Mouse (Mus musculus): ENCODE measurements around the gene C2cd2l. TPM values are rescaled to one million over a fixed set of nuclear protein-coding genes. Genes with fewer than 3 reads are reported as not detected.

Gene C2cd2l
- polyA plus RNA-seq, 1 experiment = 52.2 TPM

GRCm38 (mm10) chr9:44288959-44289291 is 31.2 kb downstream of the C2cd2l start:
- no peak for TF ChIP-seq GATA1 (IDR thresholded peaks at IDR 0.05; ENCODE audit: low read length)

DNA sequence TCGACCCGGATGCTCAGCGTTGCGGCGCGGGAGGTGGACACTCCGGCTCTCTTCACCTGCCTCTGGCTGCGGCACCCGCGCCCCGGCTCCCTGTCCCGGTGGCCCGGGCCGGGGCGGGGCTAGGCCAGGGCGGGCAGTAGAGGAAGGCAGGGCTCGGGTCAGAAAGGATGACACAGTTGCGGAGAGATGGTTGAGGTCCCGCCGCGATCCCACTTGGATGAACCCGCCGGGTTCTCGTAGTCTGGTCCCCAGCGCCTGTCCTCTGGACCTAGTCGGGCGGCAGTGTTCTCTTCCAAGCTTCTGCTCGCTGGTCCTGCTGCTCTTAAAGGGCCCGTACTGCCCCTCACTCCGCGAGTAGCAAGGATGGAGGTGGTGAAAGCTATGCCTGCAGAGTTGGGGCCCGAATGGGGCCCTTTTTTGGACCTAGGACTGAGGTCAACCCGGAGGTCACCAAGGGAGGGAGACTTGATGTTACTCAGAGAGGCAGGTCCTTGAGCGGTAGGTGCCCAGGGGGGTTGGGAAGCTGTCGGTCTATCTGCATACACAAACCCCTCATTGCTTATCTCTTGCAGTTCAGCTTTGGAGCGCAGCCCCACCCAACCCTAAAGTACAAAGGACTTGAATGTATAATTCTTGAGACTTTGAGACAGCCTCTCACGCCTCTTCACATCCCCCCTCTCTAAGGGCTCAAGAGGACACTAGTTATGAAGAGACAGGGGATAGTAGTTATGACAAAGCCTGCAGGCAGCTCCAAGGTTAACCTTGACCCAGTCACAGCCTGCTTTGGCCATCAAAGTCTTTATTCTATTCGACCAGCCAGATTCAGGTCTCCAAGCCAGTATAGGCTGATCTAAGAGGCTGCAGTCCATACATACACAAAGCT is 31.8 kb downstream of the C2cd2l start, which contains the start of gene Abcg4:
TSS of gene Abcg4 (minus strand) at position 540 of the 883 bp plus-strand sequence.
- TF ChIP-seq GATA1 (IDR thresholded peaks at IDR 0.05; ENCODE audit: low read length) = peak; percentile 20

DNA sequence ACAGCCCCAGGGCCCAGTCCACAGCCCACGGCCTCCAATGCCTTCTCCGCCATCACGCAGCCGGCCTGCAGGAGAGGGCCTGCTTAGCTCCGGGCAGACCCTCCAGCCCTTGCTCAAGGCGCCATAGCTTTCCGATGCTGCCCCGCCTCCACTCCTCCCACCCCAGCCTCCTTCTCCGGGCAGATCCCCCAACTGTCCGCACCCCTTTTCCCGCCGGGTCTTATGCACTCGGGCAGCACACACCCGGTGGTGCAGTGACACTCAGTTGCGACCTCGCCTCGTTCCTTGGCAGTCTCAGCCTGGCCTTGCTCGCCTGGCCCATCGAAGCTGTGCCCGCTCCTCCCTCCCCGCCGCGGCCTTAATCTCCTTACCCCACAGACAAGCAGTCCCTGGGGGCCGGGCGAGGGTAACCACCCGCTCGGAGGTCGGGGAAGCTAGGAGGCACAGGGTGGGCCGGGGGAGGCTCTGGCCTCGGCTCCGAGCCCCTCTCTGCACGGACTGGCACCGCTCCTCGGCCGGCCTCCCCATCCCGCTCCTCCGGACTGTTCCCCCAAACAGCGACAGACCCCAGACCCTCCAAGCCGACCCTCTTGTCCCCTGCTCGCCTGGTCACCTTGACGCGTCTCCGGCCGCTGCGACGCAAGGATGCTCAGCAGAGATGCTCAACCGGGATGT is 32.5 kb downstream of the C2cd2l start:
- no peak for TF ChIP-seq GATA1 (IDR thresholded peaks at IDR 0.05; ENCODE audit: low read length)

DNA sequence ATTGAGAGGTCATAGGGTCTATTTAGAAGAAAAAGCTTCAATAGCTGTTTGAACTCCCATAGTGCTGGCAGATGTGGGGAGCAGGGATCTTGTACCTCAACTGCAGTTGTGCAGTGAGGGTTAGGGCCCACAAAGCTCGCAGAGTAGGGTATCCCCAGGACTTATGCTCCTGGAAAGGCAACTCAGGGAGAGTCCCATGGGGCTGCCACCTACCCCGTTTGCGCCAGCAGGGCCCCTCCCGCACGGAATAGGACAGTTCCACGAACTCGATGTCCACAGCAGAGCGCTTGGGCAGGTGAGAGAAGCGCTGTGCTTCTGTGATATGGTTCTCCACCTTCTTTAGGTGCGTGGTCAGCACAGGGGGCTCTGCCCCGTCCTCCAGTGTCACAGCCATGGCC is 33.1 kb downstream of the C2cd2l start:
- no peak for TF ChIP-seq GATA1 (IDR thresholded peaks at IDR 0.05; ENCODE audit: low read length)

GRCm38 (mm10) chr9:44286256-44286850 is 33.7 kb downstream of the C2cd2l start:
- no peak for TF ChIP-seq GATA1 (IDR thresholded peaks at IDR 0.05; ENCODE audit: low read length)

GRCm38 (mm10) chr9:44283183-44283582 is 36.9 kb downstream of the C2cd2l start:
- TF ChIP-seq GATA1 (IDR thresholded peaks at IDR 0.05; ENCODE audit: low read length) = no peak

- TF ChIP-seq GATA1 (IDR thresholded peaks at IDR 0.05; ENCODE audit: low read length) = no peak
These were observed 50.1 kb downstream of the C2cd2l start for GRCm38 (mm10) chr9:44269973-44270372.

DNA sequence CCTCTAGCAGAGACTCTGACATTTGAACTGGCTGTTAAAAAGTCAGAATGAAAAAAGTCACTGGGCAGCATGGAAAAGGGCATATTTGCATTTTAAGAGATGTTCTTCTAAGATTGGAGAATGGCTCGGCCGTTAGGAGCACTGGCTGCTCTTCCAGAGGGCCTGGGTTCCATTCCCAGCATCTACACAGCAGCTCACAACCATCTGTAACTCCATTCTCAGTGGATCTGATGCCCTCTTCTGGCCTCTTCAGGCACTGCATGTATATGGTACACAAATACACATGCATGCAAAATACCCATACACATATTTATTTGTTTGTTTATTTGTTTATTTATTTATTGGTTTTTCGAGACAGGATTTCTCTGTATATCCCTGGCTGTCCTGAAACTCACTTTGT is 51.0 kb downstream of the C2cd2l start:
- TF ChIP-seq GATA1 (IDR thresholded peaks at IDR 0.05; ENCODE audit: low read length) = no peak

- TF ChIP-seq GATA1 (IDR thresholded peaks at IDR 0.05; ENCODE audit: low read length) = no peak
These were observed 51.7 kb downstream of the C2cd2l start, which contains the start of gene Nlrx1 for GRCm38 (mm10) chr9:44268432-44268831. Gene Nlrx1, minus strand, starts transcription at chr9:44268599.

DNA sequence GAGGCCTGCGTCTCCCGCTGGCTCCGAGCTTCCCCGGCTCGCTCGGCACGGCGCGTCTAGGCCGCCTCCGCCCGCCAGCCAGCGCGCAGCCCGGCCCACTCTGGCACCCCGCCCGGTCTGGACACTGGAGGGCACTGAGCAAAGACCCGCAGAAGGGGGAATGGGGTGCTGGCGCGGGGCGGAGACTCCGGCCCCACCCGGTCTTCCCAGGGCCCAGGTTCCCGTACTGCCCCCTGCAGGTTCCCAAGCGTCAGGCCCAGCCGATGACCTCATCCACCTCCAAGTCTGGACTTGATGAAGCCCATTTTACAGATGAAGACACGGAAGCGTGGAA is 52.1 kb downstream of the C2cd2l start:
- TF ChIP-seq GATA1 (IDR thresholded peaks at IDR 0.05; ENCODE audit: low read length) = no peak

- TF ChIP-seq GATA1 (IDR thresholded peaks at IDR 0.05; ENCODE audit: low read length) = no peak
These were observed 52.6 kb downstream of the C2cd2l start for GRCm38 (mm10) chr9:44267319-44268026.

DNA sequence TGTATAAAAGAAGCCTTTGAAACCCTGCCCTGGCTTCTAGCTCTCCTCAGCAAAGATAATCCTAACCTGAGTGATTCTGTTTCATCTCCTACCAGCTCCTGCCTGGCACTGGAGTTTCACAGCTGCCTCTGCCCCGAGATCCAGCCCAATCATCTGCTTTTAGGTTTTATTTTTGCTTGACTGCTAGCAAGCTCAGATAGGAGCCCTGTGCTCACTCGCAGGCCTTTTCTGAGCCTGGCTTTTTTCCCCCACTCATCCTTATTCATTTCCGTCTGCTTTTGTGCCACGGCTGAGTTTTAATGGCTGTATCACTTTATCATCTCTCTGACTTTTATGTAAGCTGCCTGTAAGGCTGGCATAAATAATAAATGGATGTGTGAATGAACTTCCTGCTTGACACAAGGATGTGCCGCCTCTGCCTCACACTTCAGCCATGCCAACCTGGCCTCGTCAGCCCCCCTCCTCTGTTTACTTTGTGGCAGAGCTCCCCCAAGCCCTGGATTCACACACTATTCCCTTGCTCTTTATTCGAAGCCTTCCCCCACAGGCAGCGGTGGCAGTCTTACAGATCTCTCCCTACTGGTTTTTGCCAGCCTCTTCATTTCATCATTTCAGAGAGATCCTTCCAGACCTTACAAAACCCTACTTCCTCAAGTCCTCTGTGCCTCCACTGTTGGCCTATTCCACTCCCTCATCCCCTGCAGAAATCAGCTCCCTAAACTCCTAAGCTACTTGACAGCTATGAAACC is 53.4 kb downstream of the C2cd2l start:
- no peak for TF ChIP-seq GATA1 (IDR thresholded peaks at IDR 0.05; ENCODE audit: low read length)

DNA sequence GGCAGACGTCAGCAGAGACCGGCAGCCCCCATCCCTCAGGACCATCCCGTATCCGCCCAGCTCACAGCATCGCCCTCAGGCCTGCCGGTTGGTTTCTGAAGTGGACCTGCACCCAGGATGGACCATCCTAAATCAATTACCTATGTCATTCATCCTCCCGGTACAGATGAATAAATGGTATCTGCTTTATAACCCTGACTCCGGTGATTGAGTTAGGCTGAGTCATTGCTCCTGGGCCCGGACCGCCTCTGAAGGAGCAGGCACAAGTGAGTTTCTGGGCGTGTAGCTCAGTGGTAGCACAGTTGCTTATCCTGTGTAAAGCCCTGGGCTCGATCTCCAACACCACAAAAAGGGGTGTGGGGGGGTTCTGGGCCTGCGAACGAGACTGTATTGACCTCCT is 58.7 kb downstream of the C2cd2l start:
- no peak for TF ChIP-seq GATA1 (IDR thresholded peaks at IDR 0.05; ENCODE audit: low read length)

Other genes starting within 250 kb of the C2cd2l start
- gene Mfrp, start 218.6 kb downstream of the C2cd2l start, polyA plus RNA-seq (2012) = not detected in 2 replicates
- not detected in 2 replicates for gene C1qtnf5, start 213.0 kb downstream of the C2cd2l start, polyA plus RNA-seq (2012)
- not detected in 2 replicates for gene Gm49380, start 206.8 kb downstream of the C2cd2l start, polyA plus RNA-seq (2012)
- gene Rnf26, start 206.8 kb downstream of the C2cd2l start, polyA plus RNA-seq (2012) = 36.9 and 44.7 TPM in 2 replicates
- not detected in 2 replicates for gene Mcam, start 185.8 kb downstream of the C2cd2l start, polyA plus RNA-seq (2012)
- 15.4 and 18.5 TPM in 2 replicates for gene Cbl, start 86.2 kb downstream of the C2cd2l start, polyA plus RNA-seq (2012)
- not detected in 2 replicates for gene Ccdc153, start 79.6 kb downstream of the C2cd2l start, polyA plus RNA-seq (2012)
- gene Pdzd3, start 68.8 kb downstream of the C2cd2l start, polyA plus RNA-seq (2012) = not detected in 2 replicates
- gene Nlrx1, start 51.7 kb downstream of the C2cd2l start, polyA plus RNA-seq (2012) = 0.02 TPM in 1 of 2 replicates, not detected in the other
- 15.6 and 18.4 TPM in 2 replicates for gene Abcg4, start 31.7 kb downstream of the C2cd2l start, polyA plus RNA-seq (2012)
- gene Hinfp, start 14.6 kb downstream of the C2cd2l start, polyA plus RNA-seq (2012) = 3.5 and 8.9 TPM in 2 replicates
- 7.7 and 9.9 TPM in 2 replicates for gene Dpagt1, start 5.7 kb upstream of the C2cd2l start, polyA plus RNA-seq (2012)
- 682 and 860 TPM in 2 replicates for gene H2afx, start 14.4 kb upstream of the C2cd2l start, polyA plus RNA-seq (2012)
- 139 and 142 TPM in 2 replicates for gene Hmbs, start 23.9 kb upstream of the C2cd2l start, polyA plus RNA-seq (2012)
- 6.0 and 8.8 TPM in 2 replicates for gene Vps11, start 41.4 kb upstream of the C2cd2l start, polyA plus RNA-seq (2012)
- 28.0 and 36.3 TPM in 2 replicates for gene Hyou1, start 59.2 kb upstream of the C2cd2l start, polyA plus RNA-seq (2012)
- gene Slc37a4, start 76.6 kb upstream of the C2cd2l start, polyA plus RNA-seq (2012) = 17.1 and 21.2 TPM in 2 replicates
- gene Rps25, start 86.9 kb upstream of the C2cd2l start, polyA plus RNA-seq (2012) = 151 and 177 TPM in 2 replicates
- 7.9 and 13.5 TPM in 2 replicates for gene Trappc4, start 87.3 kb upstream of the C2cd2l start, polyA plus RNA-seq (2012)
- 8.0 and 11.8 TPM in 2 replicates for gene Ccdc84, start 98.3 kb upstream of the C2cd2l start, polyA plus RNA-seq (2012)
- gene Foxr1, start 120.9 kb upstream of the C2cd2l start, polyA plus RNA-seq (2012) = not detected in 2 replicates
- gene Upk2, start 134.7 kb upstream of the C2cd2l start, polyA plus RNA-seq (2012) = not detected in 2 replicates
- 0.10 and 0.19 TPM in 2 replicates for gene Bcl9l, start 162.5 kb upstream of the C2cd2l start, polyA plus RNA-seq (2012)
- not detected in 2 replicates for gene Cxcr5, start 241.6 kb upstream of the C2cd2l start, polyA plus RNA-seq (2012)

Measured in G1E-ER4 (cell line).